Mouse (Mus musculus) spleen, postnatal 4 days (tissue): ENCODE results near the gene Usp30.

ENCODE experiments used
- DNase-seq, 2 experiments: peaks; one replicate each; pipeline ENCODE4 v3.0.0; 2022; ENCODE audit warnings: low spot score in 2 of 2

Usp30 gene

GRCm38 (mm10) chr5:114065161-114065560 lies at the start of gene Usp30:
Gene Usp30 (plus strand): TSS chr5:114065461.
- DNase-seq = no peak

GRCm38 (mm10) chr5:114024390-114024789 lies 40.9 kb upstream of the Usp30 start:
- no peak for DNase-seq

- DNase-seq = no peak
These were observed 40.4 kb upstream of the Usp30 start for GRCm38 (mm10) chr5:114024885-114025284.

GRCm38 (mm10) chr5:114027217-114027944 lies 37.9 kb upstream of the Usp30 start:
- no peak for DNase-seq

- no peak for DNase-seq
These were observed 37.1 kb upstream of the Usp30 start for GRCm38 (mm10) chr5:114028111-114028510.

GRCm38 (mm10) chr5:114030652-114031051 lies 34.6 kb upstream of the Usp30 start:
- DNase-seq = no peak

- no peak for DNase-seq
These were observed 33.0 kb upstream of the Usp30 start for GRCm38 (mm10) chr5:114032161-114032763.

GRCm38 (mm10) chr5:114034393-114034792 lies 30.9 kb upstream of the Usp30 start:
- DNase-seq = no peak

- DNase-seq = no peak
These were observed 30.1 kb upstream of the Usp30 start for GRCm38 (mm10) chr5:114035111-114035510.

GRCm38 (mm10) chr5:114040508-114040907 lies 24.8 kb upstream of the Usp30 start:
- DNase-seq = no peak

- DNase-seq = no peak
These were observed 24.4 kb upstream of the Usp30 start for GRCm38 (mm10) chr5:114040911-114041310.

- peak in 1 of 2 experiments; percentile 32 for DNase-seq
These were observed 23.8 kb upstream of the Usp30 start for GRCm38 (mm10) chr5:114041327-114041930.

- DNase-seq = no peak
These were observed 21.5 kb upstream of the Usp30 start for GRCm38 (mm10) chr5:114043800-114044199.

- no peak for DNase-seq
These were observed 20.1 kb upstream of the Usp30 start for GRCm38 (mm10) chr5:114045134-114045533.

- DNase-seq = no peak
These were observed 19.1 kb upstream of the Usp30 start for GRCm38 (mm10) chr5:114046151-114046550.

GRCm38 (mm10) chr5:114046604-114047003 lies 18.7 kb upstream of the Usp30 start:
- DNase-seq = no peak

GRCm38 (mm10) chr5:114047182-114047581 lies 18.1 kb upstream of the Usp30 start:
- no peak for DNase-seq

GRCm38 (mm10) chr5:114048731-114049308 lies 16.4 kb upstream of the Usp30 start:
- DNase-seq = no peak

GRCm38 (mm10) chr5:114052246-114052761 lies 13.0 kb upstream of the Usp30 start:
- peak; percentile 41 to 80 for DNase-seq

GRCm38 (mm10) chr5:114057129-114057731 lies 8.0 kb upstream of the Usp30 start:
- no peak for DNase-seq

- no peak for DNase-seq
These were observed 3.6 kb upstream of the Usp30 start for GRCm38 (mm10) chr5:114061675-114062074.

GRCm38 (mm10) chr5:114063958-114064357 lies 1.3 kb upstream of the Usp30 start:
- no peak for DNase-seq
